Mouse (Mus musculus): Measurements from ENCODE around the gene Trnau1ap. TPM values are rescaled to one million over a fixed set of nuclear protein-coding genes. Genes with fewer than 3 reads are reported as not detected.

Gene Trnau1ap
- polyA plus RNA-seq, 1 experiment from 2014 or later, result 79.5 TPM

GRCm38 (mm10) chr4:132346261-132346660 is 16.9 kb upstream of the Trnau1ap start:
- Histone ChIP-seq H3K27me3 (ENCODE audit: control insufficient read depth, insufficient read depth, low read length) (no peaks in the 10 kb centered on the region), H3K4me2 (replicated peaks; ENCODE audit: low read depth, low read length) (no peak overlapping the region), H3K36me3 (ENCODE audit: control insufficient read depth, insufficient read depth, low read length) (peaks cover 14% of the 10 kb centered on the region), H3K9me3 (ENCODE audit: control insufficient read depth, low read length) (no peaks in the 10 kb centered on the region), H3K4me3 (ENCODE audit: low read length) (no peak overlapping the region), H3K4me1 (ENCODE audit: control insufficient read depth, insufficient read depth, low read length) (peaks cover 13% of the 10 kb centered on the region), H3K9ac (ENCODE audit: low read depth, low read length) (no peak overlapping the region), H3K27ac (ENCODE audit: low read depth, low read length) (no peak overlapping the region)
- 78% methylated on average over 4 of the region's 4 CpGs for WGBS
- no peak for ATAC-seq (ENCODE audit: low FRiP score, low TSS enrichment)

GRCm38 (mm10) chr4:132345843-132346212 is 16.5 kb upstream of the Trnau1ap start:
- WGBS, result 48% methylated on average over 5 of the region's 5 CpGs
- H3K27me3 ChIP-seq (ENCODE audit: control insufficient read depth, insufficient read depth, low read length), result no peaks in the 10 kb centered on the region
- H3K9ac ChIP-seq (ENCODE audit: low read depth, low read length), result peak overlapping the region; percentile 91; the same call in 1 of the 2 replicates
- no peak overlapping the region for H3K4me2 ChIP-seq (replicated peaks; ENCODE audit: low read depth, low read length)
- H3K4me3 ChIP-seq (ENCODE audit: low read length), result peak overlapping the region; percentile 90
- H3K36me3 ChIP-seq (ENCODE audit: control insufficient read depth, insufficient read depth, low read length), result peaks cover 9% of the 10 kb centered on the region
- no peak overlapping the region for H3K27ac ChIP-seq (ENCODE audit: low read depth, low read length)
- H3K4me1 ChIP-seq (ENCODE audit: control insufficient read depth, insufficient read depth, low read length), result peaks cover 13% of the 10 kb centered on the region
- 0 out of 2 replicates have a peak, but pooled peaks have one; percentile 1 for ATAC-seq (ENCODE audit: low FRiP score, low TSS enrichment)
- H3K9me3 ChIP-seq (ENCODE audit: control insufficient read depth, low read length), result no peaks in the 10 kb centered on the region

GRCm38 (mm10) chr4:132345135-132345842 is 16.0 kb upstream of the Trnau1ap start:
- under 1% methylated on average over 83 of the region's 83 CpGs for WGBS
- ATAC-seq (ENCODE audit: low FRiP score, low TSS enrichment), result peak; percentile 89
- Histone ChIP-seq H3K4me3 (ENCODE audit: low read length) (peak overlapping the region; percentile 90), H3K36me3 (ENCODE audit: control insufficient read depth, insufficient read depth, low read length) (peaks cover 4% of the 10 kb centered on the region; the same call in 1 of the 2 replicates), H3K27ac (ENCODE audit: low read depth, low read length) (peak overlapping the region; percentile 69), H3K4me2 (replicated peaks; ENCODE audit: low read depth, low read length) (peak overlapping the region; percentile 96), H3K9me3 (ENCODE audit: control insufficient read depth, low read length) (no peaks in the 10 kb centered on the region), H3K4me1 (ENCODE audit: control insufficient read depth, insufficient read depth, low read length) (peaks cover 13% of the 10 kb centered on the region), H3K27me3 (ENCODE audit: control insufficient read depth, insufficient read depth, low read length) (no peaks in the 10 kb centered on the region), H3K9ac (ENCODE audit: low read depth, low read length) (peak overlapping the region; percentile 91)

- Histone ChIP-seq H3K36me3 (ENCODE audit: control insufficient read depth, insufficient read depth, low read length) (peaks cover 4% of the 10 kb centered on the region; the same call in 1 of the 2 replicates), H3K9me3 (ENCODE audit: control insufficient read depth, low read length) (no peaks in the 10 kb centered on the region), H3K4me1 (ENCODE audit: control insufficient read depth, insufficient read depth, low read length) (peaks cover 13% of the 10 kb centered on the region), H3K4me2 (replicated peaks; ENCODE audit: low read depth, low read length) (peak overlapping the region; percentile 96), H3K27me3 (ENCODE audit: control insufficient read depth, insufficient read depth, low read length) (no peaks in the 10 kb centered on the region), H3K9ac (ENCODE audit: low read depth, low read length) (peak overlapping the region; percentile 91), H3K4me3 (ENCODE audit: low read length) (peak overlapping the region; percentile 90), H3K27ac (ENCODE audit: low read depth, low read length) (0 out of 2 replicates have a peak overlapping the region, but pooled peaks have one; percentile 69)
- WGBS, result 5% methylated on average over 13 of the region's 13 CpGs
- no peak for ATAC-seq (ENCODE audit: low FRiP score, low TSS enrichment)
These were observed 15.2 kb upstream of the Trnau1ap start for GRCm38 (mm10) chr4:132344403-132345134.

- H3K4me1 ChIP-seq (ENCODE audit: control insufficient read depth, insufficient read depth, low read length), result peaks cover 13% of the 10 kb centered on the region
- ATAC-seq (ENCODE audit: low FRiP score, low TSS enrichment), result no peak
These were observed 12.1 kb upstream of the Trnau1ap start for GRCm38 (mm10) chr4:132341451-132341850.

GRCm38 (mm10) chr4:132338943-132339342 is 9.6 kb upstream of the Trnau1ap start:
- H3K9ac ChIP-seq (ENCODE audit: low read depth, low read length), result no peak overlapping the region
- no peak overlapping the region for H3K27ac ChIP-seq (ENCODE audit: low read depth, low read length)
- H3K9me3 ChIP-seq (ENCODE audit: control insufficient read depth, low read length), result no peaks in the 10 kb centered on the region
- no peak for ATAC-seq (ENCODE audit: low FRiP score, low TSS enrichment)
- H3K27me3 ChIP-seq (ENCODE audit: control insufficient read depth, insufficient read depth, low read length), result no peaks in the 10 kb centered on the region
- 96% methylated on average over 13 of the region's 13 CpGs for WGBS
- H3K4me3 ChIP-seq (ENCODE audit: low read length), result no peak overlapping the region
- no peak overlapping the region for H3K4me2 ChIP-seq (replicated peaks; ENCODE audit: low read depth, low read length)
- peaks cover 52% of the 10 kb centered on the region for H3K36me3 ChIP-seq (ENCODE audit: control insufficient read depth, insufficient read depth, low read length)
- H3K4me1 ChIP-seq (ENCODE audit: control insufficient read depth, insufficient read depth, low read length), result peaks cover 4% of the 10 kb centered on the region

More at GRCm38 (mm10) chr4:132341451-132341850, 12.1 kb upstream of the Trnau1ap start:
- Histone ChIP-seq H3K27ac (ENCODE audit: low read depth, low read length) (no peak overlapping the region), H3K9ac (ENCODE audit: low read depth, low read length) (no peak overlapping the region), H3K4me2 (replicated peaks; ENCODE audit: low read depth, low read length) (no peak overlapping the region), H3K4me3 (ENCODE audit: low read length) (no peak overlapping the region), H3K27me3 (ENCODE audit: control insufficient read depth, insufficient read depth, low read length) (no peaks in the 10 kb centered on the region), H3K9me3 (ENCODE audit: control insufficient read depth, low read length) (no peaks in the 10 kb centered on the region), H3K36me3 (ENCODE audit: control insufficient read depth, insufficient read depth, low read length) (peaks cover 30% of the 10 kb centered on the region)
- WGBS, result 88% methylated on average over 3 of the region's 3 CpGs

GRCm38 (mm10) chr4:132332880-132333279 is 3.5 kb upstream of the Trnau1ap start:
- Histone ChIP-seq H3K27me3 (ENCODE audit: control insufficient read depth, insufficient read depth, low read length) (no peaks in the 10 kb centered on the region), H3K27ac (ENCODE audit: low read depth, low read length) (no peak overlapping the region), H3K36me3 (ENCODE audit: control insufficient read depth, insufficient read depth, low read length) (peaks cover 51% of the 10 kb centered on the region), H3K9me3 (ENCODE audit: control insufficient read depth, low read length) (no peaks in the 10 kb centered on the region), H3K4me2 (replicated peaks; ENCODE audit: low read depth, low read length) (no peak overlapping the region), H3K4me3 (ENCODE audit: low read length) (no peak overlapping the region), H3K9ac (ENCODE audit: low read depth, low read length) (no peak overlapping the region), H3K4me1 (ENCODE audit: control insufficient read depth, insufficient read depth, low read length) (peaks cover 7% of the 10 kb centered on the region)
- WGBS, result 87% methylated on average over 6 of the region's 6 CpGs
- ATAC-seq (ENCODE audit: low FRiP score, low TSS enrichment), result no peak

- H3K36me3 ChIP-seq (ENCODE audit: control insufficient read depth, insufficient read depth, low read length), result peaks cover 44% of the 10 kb centered on the region
- no peaks in the 10 kb centered on the region for H3K27me3 ChIP-seq (ENCODE audit: control insufficient read depth, insufficient read depth, low read length)
- H3K27ac ChIP-seq (ENCODE audit: low read depth, low read length), result no peak overlapping the region
- WGBS, result 60% methylated on average over 3 of the region's 3 CpGs
- ATAC-seq (ENCODE audit: low FRiP score, low TSS enrichment), result no peak
- H3K9ac ChIP-seq (ENCODE audit: low read depth, low read length), result no peak overlapping the region
- no peak overlapping the region for H3K4me2 ChIP-seq (replicated peaks; ENCODE audit: low read depth, low read length)
- H3K9me3 ChIP-seq (ENCODE audit: control insufficient read depth, low read length), result no peaks in the 10 kb centered on the region
- H3K4me1 ChIP-seq (ENCODE audit: control insufficient read depth, insufficient read depth, low read length), result peaks cover 7% of the 10 kb centered on the region
- no peak overlapping the region for H3K4me3 ChIP-seq (ENCODE audit: low read length)
These were observed 2.6 kb upstream of the Trnau1ap start for GRCm38 (mm10) chr4:132331960-132332359.

Data from kidney, embryonic 14.5 days (tissue).